Mouse (Mus musculus) liver, embryonic 18 days (tissue): ENCODE data around the gene Tbkbp1. TPM values are rescaled to one million over a fixed set of nuclear protein-coding genes. Genes with fewer than 3 reads are reported as not detected.

ENCODE experiments used
- polyA plus RNA-seq: library from polyadenylated mRNA; depleted of rRNA; stranded (reverse); fragments of >200 nt; gene quantifications from 2 replicates; pipeline ENCODE4 v1.2.3, GENCODE M21; 2012; rRNA removed

Gene Tbkbp1
- 3.7 and 4.6 TPM in 2 replicates for polyA plus RNA-seq

DNA sequence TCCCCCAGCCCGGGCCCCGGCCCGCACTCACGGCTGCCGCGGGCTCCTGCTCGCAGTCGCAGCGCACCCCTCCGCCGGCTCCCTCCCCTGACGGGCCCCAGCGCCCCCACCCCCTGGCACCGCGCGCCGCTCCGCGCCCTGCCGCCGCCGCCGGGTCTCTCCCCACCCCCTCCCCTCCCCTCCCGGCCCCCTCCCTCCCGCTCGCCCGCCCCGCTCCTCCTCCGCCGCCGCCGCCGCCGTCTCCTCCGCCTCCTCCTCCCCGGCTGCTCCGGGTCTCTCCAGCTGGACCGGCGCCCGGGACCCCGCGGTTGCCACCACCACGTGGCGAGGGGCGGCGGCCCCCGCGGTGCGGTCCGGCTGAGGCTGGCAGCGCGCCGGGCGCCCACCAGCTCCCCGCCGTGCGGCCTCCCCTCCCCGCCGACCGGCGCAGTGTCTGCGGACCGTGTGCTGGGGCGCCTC is at the start of gene Tbkbp1:
Tbkbp1 (minus strand) TSS at position 153 of the 459 bp plus-strand sequence.

DNA sequence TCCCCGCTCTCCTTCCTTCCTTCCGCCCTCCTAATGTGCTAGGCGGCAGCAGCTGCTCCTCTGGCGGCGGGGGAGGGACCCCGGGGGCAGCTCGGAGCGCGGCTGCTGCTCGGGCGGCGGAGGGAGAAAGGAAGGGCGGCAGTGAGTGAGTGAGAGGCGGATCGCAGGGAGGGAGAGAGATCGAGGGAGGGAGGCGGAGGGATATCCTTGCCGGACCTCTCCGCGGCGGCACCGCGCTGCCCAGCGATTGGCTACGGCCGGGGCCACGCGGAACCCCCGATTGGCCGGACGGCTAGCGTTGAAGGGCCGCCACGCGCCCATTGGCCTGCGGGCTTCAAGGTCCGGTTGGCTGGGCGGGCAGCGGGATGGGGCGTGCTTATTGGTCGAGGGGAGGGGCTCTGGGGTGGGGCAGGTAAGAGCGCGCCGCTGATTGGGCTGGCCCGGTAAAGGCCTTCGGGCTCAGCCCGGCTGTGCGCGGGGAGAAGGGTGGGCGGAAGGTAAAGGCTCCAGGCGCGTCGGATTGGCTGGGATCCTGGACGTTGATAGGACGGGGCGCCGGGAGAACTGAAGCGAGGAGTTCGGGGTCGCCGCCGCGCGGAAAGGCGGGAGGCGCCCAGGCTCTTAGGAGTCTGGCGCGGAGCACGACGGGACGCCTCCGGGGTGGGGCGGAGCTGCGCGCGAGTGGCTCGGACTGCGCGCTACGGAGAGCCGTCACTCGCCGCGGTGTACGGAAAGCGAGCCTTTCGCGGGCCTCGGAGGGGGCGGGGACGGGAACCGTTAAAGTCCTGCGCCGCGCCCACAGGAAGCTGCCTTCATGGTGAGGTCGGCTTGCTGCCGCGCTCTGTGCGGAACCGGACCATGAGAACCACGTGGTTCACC is 36.7 kb upstream of the Tbkbp1 start, which contains the start of gene Kpnb1:
Kpnb1 (minus strand) TSS at position 118 of the 879 bp plus-strand sequence.

DNA sequence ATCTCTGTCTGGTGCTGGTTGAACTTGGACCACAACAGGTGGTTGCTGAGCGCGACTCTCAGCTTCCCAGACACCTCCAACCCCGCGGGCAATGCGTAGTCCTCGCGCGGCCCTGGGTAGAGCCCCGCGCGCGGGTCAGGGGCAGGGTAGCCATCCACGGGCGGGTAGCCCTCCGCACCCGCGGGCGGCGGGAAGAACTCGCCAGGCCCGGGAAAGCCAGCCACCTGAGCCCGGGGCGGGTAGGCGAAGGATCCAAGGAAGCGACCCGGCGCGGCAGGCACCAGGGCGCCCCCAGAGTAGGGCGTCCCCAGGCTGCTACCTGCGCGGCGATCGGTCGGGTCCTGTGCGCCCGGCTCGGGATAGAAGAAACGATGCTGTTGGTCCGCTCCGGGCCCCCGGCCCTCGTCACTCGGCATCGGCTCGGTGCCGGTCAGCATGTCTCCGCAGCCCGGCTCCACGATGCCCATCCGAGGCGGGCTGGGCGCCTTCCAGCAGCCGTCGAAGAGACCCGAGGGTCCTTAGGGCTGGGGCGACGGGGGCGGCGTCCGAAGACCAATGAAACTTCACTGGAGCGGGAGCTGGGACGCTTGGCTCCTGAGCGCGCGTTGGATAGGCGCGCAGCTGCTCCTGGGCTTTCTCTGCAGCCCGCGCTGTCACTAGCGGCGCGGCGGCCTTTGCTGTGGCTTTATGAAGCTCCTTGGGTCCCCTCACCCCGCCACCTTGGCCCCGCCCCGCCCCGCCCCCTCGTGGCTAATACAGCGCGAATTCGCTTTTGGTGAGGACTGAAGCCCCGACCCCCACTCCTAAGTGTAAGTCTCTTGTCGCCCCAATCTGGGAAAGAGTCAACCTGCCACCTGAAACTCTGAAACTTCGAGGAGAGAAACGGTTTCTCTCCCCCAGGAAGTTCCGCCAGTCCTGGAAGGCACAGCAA is 36.4 kb downstream of the Tbkbp1 start, which contains the start of gene Tbx21:
Tbx21 (minus strand) TSS at position 661 of the 931 bp plus-strand sequence.

Other genes with a start within 250 kb of the Tbkbp1 start
- 26.9 and 29.8 TPM in 2 replicates for gene Cdk5rap3, start 235.0 kb downstream of the Tbkbp1 start, polyA plus RNA-seq
- 2.3 and 4.5 TPM in 2 replicates for gene Prr15l, start 223.4 kb downstream of the Tbkbp1 start, polyA plus RNA-seq
- 166 and 170 TPM in 2 replicates for gene Pnpo, start 207.5 kb downstream of the Tbkbp1 start, polyA plus RNA-seq
- 3.7 and 4.7 TPM in 2 replicates for gene Sp2, start 168.5 kb downstream of the Tbkbp1 start, polyA plus RNA-seq
- 0.08 and 0.10 TPM in 2 replicates for gene Sp6, start 138.1 kb downstream of the Tbkbp1 start, polyA plus RNA-seq
- gene Scrn2, start 121.6 kb downstream of the Tbkbp1 start, polyA plus RNA-seq = 10.3 and 10.8 TPM in 2 replicates
- gene Lrrc46, start 110.1 kb downstream of the Tbkbp1 start, polyA plus RNA-seq = 0.25 and 0.51 TPM in 2 replicates
- 32.0 and 32.1 TPM in 2 replicates for gene Mrpl10, start 109.9 kb downstream of the Tbkbp1 start, polyA plus RNA-seq
- 2.2 and 2.6 TPM in 2 replicates for gene Osbpl7, start 100.9 kb downstream of the Tbkbp1 start, polyA plus RNA-seq
- 0.08 and 0.14 TPM in 2 replicates for gene Tbx21, start 36.2 kb downstream of the Tbkbp1 start, polyA plus RNA-seq
- gene Kpnb1, start 36.4 kb upstream of the Tbkbp1 start, polyA plus RNA-seq = 36.6 and 37.9 TPM in 2 replicates
- 8.1 and 11.9 TPM in 2 replicates for gene Npepps, start 129.1 kb upstream of the Tbkbp1 start, polyA plus RNA-seq
- 12.0 and 12.6 TPM in 2 replicates for gene Mrpl45, start 164.2 kb upstream of the Tbkbp1 start, polyA plus RNA-seq
- under 0.01 TPM in 2 replicates for gene Gpr179, start 200.6 kb upstream of the Tbkbp1 start, polyA plus RNA-seq
- 2.1 and 2.3 TPM in 2 replicates for gene Socs7, start 211.1 kb upstream of the Tbkbp1 start, polyA plus RNA-seq